Mouse (Mus musculus): ENCODE data around the gene Psmc3ip. TPM values are rescaled to one million over a fixed set of nuclear protein-coding genes. Genes with fewer than 3 reads are reported as not detected.

Psmc3ip gene
- polyA plus RNA-seq, 1 experiment from 2014 or later, result 18.1 TPM

DNA sequence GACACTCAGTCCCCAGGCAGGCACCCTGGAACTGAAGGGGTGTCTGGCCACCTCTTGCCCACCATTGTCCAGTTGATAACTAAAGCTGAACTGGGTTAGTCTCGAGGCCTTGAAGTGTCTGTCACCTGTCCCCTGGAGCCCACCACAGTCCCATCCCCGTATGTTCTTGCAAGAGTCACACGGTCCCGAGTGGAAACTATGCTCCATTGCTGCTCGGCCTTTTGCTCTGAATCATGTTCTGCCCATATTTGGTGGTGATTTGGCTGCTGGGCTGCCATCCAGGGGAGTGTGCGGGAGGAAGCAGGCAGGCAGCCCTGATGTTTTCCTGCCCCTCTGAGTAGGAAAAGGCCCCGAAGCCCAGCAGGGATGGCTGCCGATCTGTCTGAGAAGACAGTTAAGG lies 35.1 kb downstream of the Psmc3ip start:
- H3K9ac ChIP-seq (ENCODE audit: low read depth, low read length), result peak overlapping the region; percentile 54
- no peak for ATAC-seq
- H3K36me3 ChIP-seq (ENCODE audit: control insufficient read depth, insufficient read depth, low read length), result no peaks in the 10 kb centered on the region
- H3K4me1 ChIP-seq (ENCODE audit: control insufficient read depth, insufficient read depth, low read length), result peaks cover 88% of the 10 kb centered on the region
- no peaks in the 10 kb centered on the region for H3K9me3 ChIP-seq (ENCODE audit: control insufficient read depth, low read length)
- H3K27me3 ChIP-seq (replicated peaks; ENCODE audit: control insufficient read depth, insufficient read depth, low read length), result no peaks in the 10 kb centered on the region
- no peak overlapping the region for H3K4me3 ChIP-seq (ENCODE audit: low read length)
- H3K27ac ChIP-seq (ENCODE audit: low read length), result peak overlapping the region; percentile 89
- H3K4me2 ChIP-seq (ENCODE audit: low read depth, low read length), result no peak overlapping the region
- WGBS, result 43% methylated on average over 8 of the region's 8 CpGs

DNA sequence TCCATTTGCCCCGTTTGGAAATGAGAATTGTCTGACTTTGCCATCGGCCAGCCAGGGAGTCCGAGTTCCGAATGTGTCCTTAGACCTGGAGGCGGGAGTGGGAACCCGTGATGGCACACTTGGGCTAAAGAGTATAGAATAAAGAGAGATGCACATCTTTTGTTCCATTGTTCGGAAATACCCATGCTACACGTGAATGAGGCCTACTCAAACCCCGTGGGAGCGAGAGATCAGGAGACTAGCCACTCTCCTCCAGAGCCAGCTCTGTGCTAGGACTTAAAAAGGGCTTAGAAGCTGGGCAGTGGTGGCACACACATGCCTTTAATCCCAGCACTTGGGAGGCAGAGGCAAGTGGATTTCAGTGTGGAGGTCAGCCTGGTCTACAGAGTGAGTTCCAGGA lies 35.8 kb downstream of the Psmc3ip start:
- Histone ChIP-seq H3K27ac (ENCODE audit: low read length) (peak overlapping the region; percentile 89), H3K9me3 (ENCODE audit: control insufficient read depth, low read length) (no peaks in the 10 kb centered on the region), H3K4me3 (ENCODE audit: low read length) (no peak overlapping the region), H3K4me2 (ENCODE audit: low read depth, low read length) (no peak overlapping the region), H3K9ac (ENCODE audit: low read depth, low read length) (0 out of 2 replicates have a peak overlapping the region, but pooled peaks have one; percentile 21), H3K36me3 (ENCODE audit: control insufficient read depth, insufficient read depth, low read length) (no peaks in the 10 kb centered on the region; the same call in 1 of the 2 replicates), H3K4me1 (ENCODE audit: control insufficient read depth, insufficient read depth, low read length) (peaks cover 86% of the 10 kb centered on the region), H3K27me3 (replicated peaks; ENCODE audit: control insufficient read depth, insufficient read depth, low read length) (no peaks in the 10 kb centered on the region)
- no peak for ATAC-seq
- 78% methylated on average over 10 of the region's 10 CpGs for WGBS

DNA sequence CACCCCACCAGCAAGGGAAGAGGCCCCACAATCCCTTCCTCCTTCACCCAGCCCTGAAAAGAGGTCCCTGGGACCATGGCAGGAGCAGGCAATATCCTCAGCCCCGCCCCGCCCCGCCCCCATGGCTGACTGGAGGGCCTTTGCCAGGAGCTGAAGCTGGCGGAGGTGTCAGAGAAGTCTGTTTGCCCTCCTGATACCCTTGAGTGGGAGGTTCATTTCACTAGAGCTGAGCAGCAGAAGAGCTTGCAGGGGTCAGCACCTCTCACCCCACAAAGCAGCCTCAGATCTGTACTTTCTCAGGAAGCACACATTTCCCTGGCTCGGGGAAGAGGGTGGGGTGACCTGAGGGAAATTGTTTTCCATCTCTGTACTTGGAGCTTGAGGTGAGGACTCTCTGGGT lies 36.5 kb downstream of the Psmc3ip start:
- 54% methylated on average over 5 of the region's 5 CpGs for WGBS
- Histone ChIP-seq H3K4me2 (ENCODE audit: low read depth, low read length) (no peak overlapping the region), H3K27me3 (replicated peaks; ENCODE audit: control insufficient read depth, insufficient read depth, low read length) (no peaks in the 10 kb centered on the region), H3K9ac (ENCODE audit: low read depth, low read length) (peak overlapping the region; percentile 31; the same call in 1 of the 2 replicates), H3K4me3 (ENCODE audit: low read length) (no peak overlapping the region), H3K9me3 (ENCODE audit: control insufficient read depth, low read length) (no peaks in the 10 kb centered on the region), H3K27ac (ENCODE audit: low read length) (peak overlapping the region; percentile 89), H3K36me3 (ENCODE audit: control insufficient read depth, insufficient read depth, low read length) (no peaks in the 10 kb centered on the region; the same call in 1 of the 2 replicates), H3K4me1 (ENCODE audit: control insufficient read depth, insufficient read depth, low read length) (peaks cover 79% of the 10 kb centered on the region)
- ATAC-seq, result peak; percentile 25

DNA sequence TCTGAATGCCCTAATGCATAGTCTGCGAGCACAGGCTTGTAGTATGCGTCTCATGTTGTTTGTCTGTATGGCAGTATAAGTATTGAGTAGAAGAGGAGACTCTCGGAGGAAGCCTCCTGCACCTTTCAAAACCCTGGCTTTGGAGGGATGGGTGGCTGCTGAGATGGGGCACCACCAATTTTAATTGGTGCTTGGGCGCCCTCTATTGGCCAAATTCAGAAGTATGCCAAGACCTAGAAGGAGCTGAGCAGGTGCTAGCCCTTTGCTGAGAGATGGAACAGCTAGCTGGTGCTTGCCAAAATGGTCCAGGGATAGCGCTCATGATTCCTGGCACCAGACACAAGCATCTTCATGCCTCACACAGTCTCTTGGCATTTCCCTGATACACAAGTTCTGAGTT lies 37.4 kb downstream of the Psmc3ip start:
- Histone ChIP-seq H3K4me3 (ENCODE audit: low read length) (no peak overlapping the region), H3K27me3 (replicated peaks; ENCODE audit: control insufficient read depth, insufficient read depth, low read length) (no peaks in the 10 kb centered on the region), H3K4me1 (ENCODE audit: control insufficient read depth, insufficient read depth, low read length) (peaks cover 70% of the 10 kb centered on the region), H3K27ac (ENCODE audit: low read length) (peak overlapping the region; percentile 89), H3K9ac (ENCODE audit: low read depth, low read length) (peak overlapping the region; percentile 49; the same call in 1 of the 2 replicates), H3K9me3 (ENCODE audit: control insufficient read depth, low read length) (no peaks in the 10 kb centered on the region), H3K36me3 (ENCODE audit: control insufficient read depth, insufficient read depth, low read length) (no peaks in the 10 kb centered on the region; the same call in 1 of the 2 replicates), H3K4me2 (ENCODE audit: low read depth, low read length) (0 out of 2 replicates have a peak overlapping the region, but pooled peaks have one; percentile 19)
- WGBS, result 23% methylated on average over 5 of the region's 5 CpGs
- ATAC-seq, result no peak

DNA sequence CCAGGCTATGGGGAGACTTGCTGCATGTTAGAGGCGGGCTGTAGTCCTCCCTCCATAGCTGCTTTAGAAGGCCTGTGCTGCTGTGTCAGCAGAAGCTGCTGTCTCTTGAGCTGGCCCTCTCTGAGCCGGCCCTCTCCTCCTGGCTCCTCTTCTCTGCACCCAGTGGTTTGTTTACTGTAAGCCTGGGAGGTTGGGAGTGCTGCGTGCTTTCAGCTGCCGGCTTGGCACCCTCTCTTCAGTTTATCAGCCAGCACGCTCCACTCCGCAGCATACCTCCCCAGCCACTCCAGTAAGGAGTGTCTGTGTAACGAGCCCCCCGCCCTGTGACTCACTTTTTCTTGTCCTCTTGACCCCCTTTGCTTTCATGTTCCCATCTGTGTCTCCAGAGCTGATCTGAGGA lies 38.4 kb downstream of the Psmc3ip start:
- peak; percentile 64 for ATAC-seq
- H3K27me3 ChIP-seq (replicated peaks; ENCODE audit: control insufficient read depth, insufficient read depth, low read length), result no peaks in the 10 kb centered on the region
- peaks cover 63% of the 10 kb centered on the region for H3K4me1 ChIP-seq (ENCODE audit: control insufficient read depth, insufficient read depth, low read length)
- H3K27ac ChIP-seq (ENCODE audit: low read length), result peak overlapping the region; percentile 85
- no peaks in the 10 kb centered on the region; the same call in 1 of the 2 replicates for H3K36me3 ChIP-seq (ENCODE audit: control insufficient read depth, insufficient read depth, low read length)
- H3K9ac ChIP-seq (ENCODE audit: low read depth, low read length), result peak overlapping the region; percentile 49; the same call in 1 of the 2 replicates
- WGBS, result 13% methylated on average over 8 of the region's 8 CpGs
- 0 out of 2 replicates have a peak overlapping the region, but pooled peaks have one; percentile 19 for H3K4me2 ChIP-seq (ENCODE audit: low read depth, low read length)
- no peaks in the 10 kb centered on the region for H3K9me3 ChIP-seq (ENCODE audit: control insufficient read depth, low read length)
- H3K4me3 ChIP-seq (ENCODE audit: low read length), result no peak overlapping the region

DNA sequence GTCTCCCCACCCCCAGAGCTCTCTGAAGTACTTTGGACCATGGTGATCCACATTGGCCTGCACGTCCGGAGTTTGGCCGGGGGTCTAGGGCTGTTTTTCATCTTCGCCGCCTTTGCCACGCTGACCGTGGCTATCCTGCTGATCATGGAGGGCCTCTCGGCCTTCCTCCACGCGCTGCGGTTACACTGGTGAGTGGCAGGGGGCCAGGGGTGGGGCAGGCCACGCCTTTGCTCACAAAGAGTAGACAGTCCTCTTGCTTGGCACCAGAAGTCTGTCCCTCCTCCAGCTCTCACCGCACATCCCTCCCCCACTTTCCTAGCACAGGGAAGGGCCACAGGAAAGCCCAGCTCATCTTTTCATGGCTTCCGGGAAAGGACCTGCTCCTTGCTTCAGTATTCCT lies 39.8 kb downstream of the Psmc3ip start:
- WGBS, result 72% methylated on average over 14 of the region's 14 CpGs
- Histone ChIP-seq H3K4me2 (ENCODE audit: low read depth, low read length) (no peak overlapping the region), H3K4me1 (ENCODE audit: control insufficient read depth, insufficient read depth, low read length) (peaks cover 54% of the 10 kb centered on the region)

DNA sequence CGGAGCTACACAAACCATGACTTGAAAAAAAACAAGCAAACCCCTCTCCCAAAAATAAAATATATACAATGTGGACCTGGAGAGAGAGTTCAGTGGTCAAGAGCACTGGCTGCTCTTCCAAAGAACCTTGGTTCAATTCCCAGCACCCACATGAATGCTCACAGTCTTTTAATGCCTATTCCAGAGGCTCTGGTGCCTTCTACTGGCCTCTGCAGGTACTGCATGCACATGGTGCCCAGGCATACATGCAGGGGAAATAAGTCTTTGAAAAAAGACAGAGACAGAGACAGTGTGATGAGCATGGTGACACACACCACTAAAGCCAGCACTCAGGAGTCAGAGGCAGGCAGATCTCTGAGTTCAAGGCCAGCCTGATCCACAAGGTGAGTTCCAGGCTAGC lies 41.3 kb downstream of the Psmc3ip start:
- H3K27me3 ChIP-seq (replicated peaks; ENCODE audit: control insufficient read depth, insufficient read depth, low read length), result no peaks in the 10 kb centered on the region
- H3K4me3 ChIP-seq (ENCODE audit: low read length), result no peak overlapping the region
- peaks cover 40% of the 10 kb centered on the region for H3K4me1 ChIP-seq (ENCODE audit: control insufficient read depth, insufficient read depth, low read length)
- no peak overlapping the region for H3K4me2 ChIP-seq (ENCODE audit: low read depth, low read length)
- H3K9ac ChIP-seq (ENCODE audit: low read depth, low read length), result no peak overlapping the region
- ATAC-seq, result no peak
- no peaks in the 10 kb centered on the region for H3K9me3 ChIP-seq (ENCODE audit: control insufficient read depth, low read length)
- H3K36me3 ChIP-seq (ENCODE audit: control insufficient read depth, insufficient read depth, low read length), result no peaks in the 10 kb centered on the region; the same call in 1 of the 2 replicates
- no peak overlapping the region for H3K27ac ChIP-seq (ENCODE audit: low read length)
- WGBS, result 100% methylated on average over 1 of the region's 1 CpGs

More for the DNA sequence above, 39.8 kb downstream of the Psmc3ip start:
- H3K4me3 ChIP-seq (ENCODE audit: low read length), result no peak overlapping the region
- no peaks in the 10 kb centered on the region for H3K27me3 ChIP-seq (replicated peaks; ENCODE audit: control insufficient read depth, insufficient read depth, low read length)
- no peaks in the 10 kb centered on the region; the same call in 1 of the 2 replicates for H3K36me3 ChIP-seq (ENCODE audit: control insufficient read depth, insufficient read depth, low read length)
- ATAC-seq, result no peak
- no peak overlapping the region for H3K9ac ChIP-seq (ENCODE audit: low read depth, low read length)
- peak overlapping the region; percentile 43 for H3K27ac ChIP-seq (ENCODE audit: low read length)
- no peaks in the 10 kb centered on the region for H3K9me3 ChIP-seq (ENCODE audit: control insufficient read depth, low read length)

DNA sequence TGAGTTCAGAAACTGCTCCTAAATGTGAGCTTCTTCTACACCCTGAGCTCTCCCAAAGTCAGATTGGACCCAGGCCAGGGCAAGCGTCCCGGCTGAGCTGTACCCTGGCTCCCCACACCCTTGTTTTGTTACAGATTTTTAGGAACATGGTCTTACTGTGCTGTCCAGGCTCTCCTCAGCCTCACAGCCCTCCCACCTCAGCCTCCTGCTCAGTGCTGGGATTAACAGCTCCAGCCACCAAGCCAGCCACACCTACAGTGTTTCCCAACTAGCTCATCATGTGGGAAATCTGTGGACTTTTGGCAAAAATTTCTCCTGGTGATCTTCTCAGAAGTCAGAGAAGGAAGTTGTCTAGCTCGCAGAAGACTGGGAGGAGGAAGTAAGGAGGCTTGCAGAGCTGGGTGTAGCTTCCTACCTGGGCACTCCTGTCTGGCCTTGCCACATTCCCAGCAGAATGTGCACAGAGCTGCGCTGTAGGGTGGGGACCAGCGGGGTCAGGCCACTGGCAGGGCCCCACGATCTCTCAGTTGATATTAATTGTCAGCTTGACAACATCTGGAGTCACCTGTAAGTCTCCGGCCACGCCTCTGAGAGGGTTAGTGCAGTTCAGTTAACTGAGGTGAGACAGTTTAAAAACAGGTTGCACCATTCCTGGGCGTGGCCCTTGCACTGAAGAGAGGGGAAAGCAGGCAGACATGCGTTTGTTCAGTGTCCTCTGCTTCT lies 42.3 kb downstream of the Psmc3ip start:
- Histone ChIP-seq H3K4me2 (ENCODE audit: low read depth, low read length) (no peak overlapping the region), H3K9ac (ENCODE audit: low read depth, low read length) (0 out of 2 replicates have a peak overlapping the region, but pooled peaks have one; percentile 17), H3K27ac (ENCODE audit: low read length) (peak overlapping the region; percentile 80), H3K36me3 (ENCODE audit: control insufficient read depth, insufficient read depth, low read length) (no peaks in the 10 kb centered on the region; the same call in 1 of the 2 replicates), H3K9me3 (ENCODE audit: control insufficient read depth, low read length) (no peaks in the 10 kb centered on the region), H3K4me3 (ENCODE audit: low read length) (no peak overlapping the region), H3K27me3 (replicated peaks; ENCODE audit: control insufficient read depth, insufficient read depth, low read length) (no peaks in the 10 kb centered on the region), H3K4me1 (ENCODE audit: control insufficient read depth, insufficient read depth, low read length) (peaks cover 29% of the 10 kb centered on the region)
- ATAC-seq, result peak; percentile 85
- 70% methylated on average over 10 of the region's 10 CpGs for WGBS

DNA sequence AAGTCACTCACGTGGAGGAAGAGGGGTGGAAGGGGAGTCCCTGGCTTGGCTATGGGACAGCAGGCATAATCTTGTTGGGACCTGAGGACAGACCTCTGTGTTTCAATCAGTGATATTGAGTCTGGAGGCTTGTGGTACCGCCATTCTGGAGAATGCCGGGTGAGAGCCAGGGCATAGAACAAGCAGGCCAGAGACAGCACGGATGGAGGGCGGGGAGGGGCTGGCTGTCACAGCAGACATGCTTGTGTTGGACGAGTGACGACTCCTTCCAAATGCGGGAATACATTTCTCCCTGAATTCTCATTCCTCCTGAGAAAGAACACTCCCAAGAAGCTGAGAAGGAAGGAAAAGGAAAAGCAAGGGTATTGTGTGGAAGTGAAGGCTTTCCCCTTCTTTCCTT lies 43.6 kb downstream of the Psmc3ip start:
- H3K27me3 ChIP-seq (replicated peaks; ENCODE audit: control insufficient read depth, insufficient read depth, low read length), result no peaks in the 10 kb centered on the region
- H3K4me3 ChIP-seq (ENCODE audit: low read length), result no peak overlapping the region
- H3K4me2 ChIP-seq (ENCODE audit: low read depth, low read length), result no peak overlapping the region
- no peak overlapping the region for H3K9ac ChIP-seq (ENCODE audit: low read depth, low read length)
- peaks cover 18% of the 10 kb centered on the region for H3K4me1 ChIP-seq (ENCODE audit: control insufficient read depth, insufficient read depth, low read length)
- no peak for ATAC-seq
- WGBS, result 82% methylated on average over 8 of the region's 8 CpGs
- no peak overlapping the region for H3K27ac ChIP-seq (ENCODE audit: low read length)
- H3K9me3 ChIP-seq (ENCODE audit: control insufficient read depth, low read length), result no peaks in the 10 kb centered on the region
- no peaks in the 10 kb centered on the region; the same call in 1 of the 2 replicates for H3K36me3 ChIP-seq (ENCODE audit: control insufficient read depth, insufficient read depth, low read length)
